In the genomic region with DNA sequence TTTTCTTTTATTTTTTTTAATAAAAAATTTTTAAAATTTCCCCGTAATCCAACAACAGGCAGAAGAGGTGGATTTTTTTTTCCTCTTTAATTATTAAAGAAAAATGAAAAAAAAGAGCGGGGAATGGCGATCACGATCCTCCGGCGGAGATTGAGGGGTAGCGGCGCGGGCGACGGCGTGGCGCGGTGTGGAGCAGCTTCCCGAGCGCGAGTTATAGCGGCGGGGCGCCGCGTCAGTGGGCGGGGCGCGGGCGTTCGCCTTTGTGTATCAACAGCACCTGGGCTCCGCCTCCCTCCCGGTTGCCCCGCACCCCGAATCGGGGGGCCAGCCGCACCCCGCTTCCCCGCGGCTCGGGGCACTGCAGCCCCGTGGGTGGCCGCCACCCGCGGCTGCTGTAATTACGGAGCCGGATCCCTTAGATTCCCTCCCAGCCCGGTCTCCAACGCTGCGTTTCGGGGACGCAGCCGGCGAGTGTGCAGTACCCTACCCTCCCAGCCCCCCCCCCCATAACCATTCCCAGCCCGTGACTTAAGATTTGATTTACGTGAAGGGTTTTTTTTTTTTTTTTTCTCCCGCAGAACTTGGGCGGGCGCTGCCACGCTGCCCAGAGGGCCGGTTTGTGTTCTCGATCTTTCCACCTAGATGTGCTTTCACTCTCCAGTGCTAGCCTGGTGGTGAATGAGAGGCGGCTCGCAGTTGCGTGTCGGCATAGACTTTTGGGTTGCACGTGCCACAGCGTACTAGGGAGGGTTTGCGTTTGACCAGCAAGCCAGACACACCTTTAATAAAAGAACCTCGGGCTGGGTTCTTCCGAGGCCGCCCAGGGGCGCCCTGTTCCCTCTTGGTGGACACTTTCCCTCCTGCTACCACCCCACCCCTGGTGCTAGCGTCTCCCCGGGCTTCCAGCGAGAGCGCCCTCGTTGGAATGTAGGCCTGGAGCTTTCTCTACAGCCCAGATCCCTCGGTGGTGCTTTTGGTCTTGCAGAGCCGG, we compare ENCODE assay signal across 8 mouse cellular contexts. TPM values are rescaled to one million over a fixed set of nuclear protein-coding genes. Genes with fewer than 3 reads are reported as not detected.
DNase-seq lines count a peak whose midpoint lies in the region; ATAC-seq and TF ChIP-seq lines count a peak whose summit lies in the region.

A gene (minus strand): TSS at position 210 of the 991 bp plus-strand sequence.

- peak within 1 kb of the TSS; percentile 86 for H3K4me3 ChIP-seq in cortical plate, adult 2 months (ENCODE audit: insufficient read depth, low read length)

- H3K4me1 ChIP-seq in cortical plate, adult 2 months (ENCODE audit: control insufficient read depth, insufficient read depth, low read length), result peaks cover 2% of the 10 kb centered on the region; the same call in 1 of the 2 replicates

- ATAC-seq in activated CD4-positive, CD25-positive, alpha-beta regulatory T cell, adult 4 months, result peak; percentile 61
- ATAC-seq in megakaryocyte, adult 5-6 weeks (ENCODE audit: poor library complexity, severe bottlenecking), result peak; percentile 71

- peak; percentile 92 for TF ChIP-seq POLR2A in cortical plate, adult 2 months (IDR thresholded peaks at IDR 0.05; ENCODE audit: extremely low read depth, insufficient read depth, low read length)

- DNase-seq in gastrocnemius, postnatal 10 days, result peak; percentile 90
- DNase-seq in induced T-regulatory cell, adult 2 months (ENCODE audit: low read depth), result peak; percentile 93
- peak; percentile 82 to 89 for DNase-seq in left cerebral cortex, adult 8-10 months (ENCODE audit: low spot score in 2 of 2)
- DNase-seq in right cerebral cortex, adult 2 months (ENCODE audit: low spot score in 2 of 2), result peak; percentile 86 to 88
- peak; percentile 94 for DNase-seq in urinary bladder, postnatal 14 days (ENCODE audit: low spot score)

- peak within 1 kb of the TSS; percentile 100 for H3K27ac ChIP-seq in cortical plate, adult 2 months (ENCODE audit: insufficient read depth, low read length)

- TF ChIP-seq CTCF in cortical plate, adult 2 months (IDR thresholded peaks at IDR 0.05; ENCODE audit: extremely low read depth, insufficient read depth, low read length), result no peak

RNA-seq across cellular contexts. Expression of the gene that starts here (rescaled TPM):
- 10 to 100 TPM; 36.1 to 47.0 TPM for polyA plus RNA-seq in activated CD4-positive, CD25-positive, alpha-beta regulatory T cell, adult 4 months (2017; shearing (Covaris generic))
- polyA plus RNA-seq in cortical plate, adult 2 months (2012; rRNA removed), result 52.4 and 58.6 TPM in 2 replicates
- total RNA-seq in gastrocnemius, postnatal 10 days (2021), result 10 to 100 TPM; 80.2 to 88.9 TPM
- 10 to 100 TPM; 81.1 to 86.9 (median 83.9) TPM for total RNA-seq in left cerebral cortex, adult 8-10 months (2022)
- total RNA-seq in megakaryocyte, adult 5-6 weeks (2015), result 125 and 137 TPM in 2 replicates
- 63.8 and 68.3 TPM in 2 replicates for total RNA-seq in megakaryocyte, adult 5-6 weeks (2017)

Comparison
In these comparisons a context has a peak if more than half of its experiments do, and no peak if none do; other contexts are left out.
1. Peak in every context shown above with its lines: DNase-seq, ATAC-seq, H3K4me3 ChIP-seq and H3K27ac ChIP-seq.